Mouse (Mus musculus) erythroblast, adult 5-6 weeks (primary cell): ENCODE data around the gene Mroh7. TPM values are rescaled to one million over a fixed set of nuclear protein-coding genes. Genes with fewer than 3 reads are reported as not detected.

Experiments used
- ATAC-seq: replicated peaks from 2 replicates; pipeline ENCODE4 v1.8.0; 2016; ENCODE audit warnings: moderate number of reproducible peaks, mild to moderate bottlenecking, moderate TSS enrichment, inconsistent platforms; ENCODE audit not compliant: poor library complexity, low FRiP score, severe bottlenecking
- total RNA-seq, 2 experiments: library from RNA; stranded (forward) in 1 of 2; stranded (reverse) in 1 of 2; fragments of 150-400 nt in 1 of 2; fragments of 200-764, 138-1000 nt in 1 of 2; gene quantifications; 2 replicates each; pipeline versions ENCODE4 v1.2.3 to v1.2.4; 2015 to 2017; ENCODE audit warnings: low replicate concordance in 2 of 2

The Mroh7 gene
- total RNA-seq, 2 experiments from 2014 or later: not detected

GRCm38 (mm10) chr4:106644218-106644610 lies 86.5 kb downstream of the Mroh7 start:
- ATAC-seq: no peak

- no peak for ATAC-seq
These were observed 87.1 kb downstream of the Mroh7 start for GRCm38 (mm10) chr4:106643483-106644217.

GRCm38 (mm10) chr4:106634086-106634479 lies 96.6 kb downstream of the Mroh7 start:
- ATAC-seq: no peak

- ATAC-seq: no peak
These were observed 97.2 kb downstream of the Mroh7 start for GRCm38 (mm10) chr4:106633281-106634085.

GRCm38 (mm10) chr4:106632313-106632712 lies 98.4 kb downstream of the Mroh7 start:
- no peak for ATAC-seq

Other genes starting within 250 kb of the Mroh7 start
- gene Bsnd, start 238.6 kb downstream of the Mroh7 start, total RNA-seq (2015; ENCODE audit: low replicate concordance): not detected in 2 replicates
- not detected in 2 replicates for gene Bsnd, start 238.6 kb downstream of the Mroh7 start, total RNA-seq (2017; ENCODE audit: low replicate concordance)
- gene Dhcr24, start 169.9 kb downstream of the Mroh7 start, total RNA-seq (2015; ENCODE audit: low replicate concordance): 2.3 and 4.4 TPM in 2 replicates
- gene Dhcr24, start 169.9 kb downstream of the Mroh7 start, total RNA-seq (2017; ENCODE audit: low replicate concordance): 1.5 and 1.7 TPM in 2 replicates
- gene Lexm, start 113.7 kb downstream of the Mroh7 start, total RNA-seq (2015; ENCODE audit: low replicate concordance): not detected in 2 replicates
- gene Lexm, start 113.7 kb downstream of the Mroh7 start, total RNA-seq (2017; ENCODE audit: low replicate concordance): not detected in 2 replicates
- not detected in 2 replicates for gene Ttc22, start 108.5 kb downstream of the Mroh7 start, total RNA-seq (2015; ENCODE audit: low replicate concordance)
- not detected in 2 replicates for gene Ttc22, start 108.5 kb downstream of the Mroh7 start, total RNA-seq (2017; ENCODE audit: low replicate concordance)
- gene Pars2, start 79.9 kb downstream of the Mroh7 start, total RNA-seq (2015; ENCODE audit: low replicate concordance): 0.58 and 0.84 TPM in 2 replicates
- gene Pars2, start 79.9 kb downstream of the Mroh7 start, total RNA-seq (2017; ENCODE audit: low replicate concordance): 2.6 TPM in 1 of 2 replicates, not detected in the other
- gene Ttc4, start 52.0 kb downstream of the Mroh7 start, total RNA-seq (2015; ENCODE audit: low replicate concordance): 3.3 and 11.7 TPM in 2 replicates
- 8.1 and 15.2 TPM in 2 replicates for gene Ttc4, start 52.0 kb downstream of the Mroh7 start, total RNA-seq (2017; ENCODE audit: low replicate concordance)
- not detected in 2 replicates for gene Fam151a, start 3.0 kb upstream of the Mroh7 start, total RNA-seq (2015; ENCODE audit: low replicate concordance)
- not detected in 2 replicates for gene Fam151a, start 3.0 kb upstream of the Mroh7 start, total RNA-seq (2017; ENCODE audit: low replicate concordance)
- 0.19 and 2.7 TPM in 2 replicates for gene Acot11, start 74.1 kb upstream of the Mroh7 start, total RNA-seq (2015; ENCODE audit: low replicate concordance)
- gene Acot11, start 74.1 kb upstream of the Mroh7 start, total RNA-seq (2017; ENCODE audit: low replicate concordance): 1.3 TPM in 2 replicates
- 55.9 and 73.4 TPM in 2 replicates for gene Ssbp3, start 179.8 kb upstream of the Mroh7 start, total RNA-seq (2015; ENCODE audit: low replicate concordance)
- 49.8 and 56.6 TPM in 2 replicates for gene Ssbp3, start 179.8 kb upstream of the Mroh7 start, total RNA-seq (2017; ENCODE audit: low replicate concordance)